Mouse (Mus musculus): Measurements from ENCODE around the gene Alb.

Alb gene

DNA sequence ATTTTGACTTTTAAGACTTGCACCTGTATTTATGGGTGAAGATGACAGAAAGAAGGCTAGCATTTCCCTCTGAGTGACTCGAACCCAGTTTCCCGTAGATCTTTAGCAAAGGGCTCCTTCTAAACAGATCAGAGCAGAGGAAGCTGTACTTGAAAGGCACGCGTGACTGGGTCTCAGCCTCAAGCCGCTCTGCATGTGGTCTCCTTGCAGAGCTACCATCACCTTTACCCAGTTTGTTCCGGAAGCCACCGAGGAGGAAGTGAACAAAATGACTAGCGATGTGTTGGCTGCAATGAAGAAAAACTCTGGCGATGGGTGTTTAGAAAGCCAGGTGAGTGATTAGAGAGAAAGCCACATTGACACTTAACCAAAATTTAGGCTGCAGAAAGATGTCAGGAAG, 31.7 kb downstream of the Alb start:
- intact Hi-C loops (cut with DNase I), result no loop called here

DNA sequence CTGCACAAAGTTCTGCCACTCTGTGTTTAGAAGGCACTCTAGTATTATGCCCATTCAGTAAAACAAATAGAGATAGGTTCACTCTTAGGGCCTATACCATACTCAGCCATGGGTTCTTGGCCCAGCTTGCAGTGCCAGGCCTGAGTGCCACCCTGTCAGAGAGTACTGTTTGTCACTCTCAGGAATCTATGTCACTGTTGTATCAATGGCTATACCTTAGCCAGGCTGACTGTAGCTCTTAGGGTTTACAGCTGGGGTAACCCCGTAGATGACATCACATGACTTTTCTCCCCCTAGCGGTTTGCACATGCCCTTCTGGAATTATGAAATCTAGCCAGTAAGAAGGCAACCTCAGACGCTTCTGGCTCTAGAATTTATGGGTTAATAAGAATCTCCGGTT, 33.6 kb downstream of the Alb start:
- intact Hi-C loops (cut with DNase I), result no loop called here

DNA sequence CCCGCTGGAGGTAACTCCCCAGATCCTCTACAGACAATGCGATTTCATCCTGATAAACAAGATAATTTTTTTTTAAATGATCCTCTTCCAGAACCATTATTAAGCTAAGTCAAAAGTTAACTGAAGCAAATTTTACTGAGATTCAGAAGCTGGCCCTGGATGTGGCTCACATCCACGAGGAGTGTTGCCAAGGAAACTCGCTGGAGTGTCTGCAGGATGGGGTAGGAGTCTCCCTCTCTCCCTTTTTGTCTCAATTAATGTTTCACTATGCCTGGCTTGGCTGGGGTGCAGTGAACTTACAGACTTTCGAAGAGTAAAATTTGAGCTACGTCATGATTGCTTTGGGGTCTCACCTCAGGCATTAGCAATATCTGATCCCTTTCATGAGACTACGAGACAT, 38.8 kb downstream of the Alb start:
- intact Hi-C loops (cut with DNase I), result loop anchor here (5.0 kb wide), 1 partner anchor 107 kb away; no protein-coding TSS in a partner anchor

DNA sequence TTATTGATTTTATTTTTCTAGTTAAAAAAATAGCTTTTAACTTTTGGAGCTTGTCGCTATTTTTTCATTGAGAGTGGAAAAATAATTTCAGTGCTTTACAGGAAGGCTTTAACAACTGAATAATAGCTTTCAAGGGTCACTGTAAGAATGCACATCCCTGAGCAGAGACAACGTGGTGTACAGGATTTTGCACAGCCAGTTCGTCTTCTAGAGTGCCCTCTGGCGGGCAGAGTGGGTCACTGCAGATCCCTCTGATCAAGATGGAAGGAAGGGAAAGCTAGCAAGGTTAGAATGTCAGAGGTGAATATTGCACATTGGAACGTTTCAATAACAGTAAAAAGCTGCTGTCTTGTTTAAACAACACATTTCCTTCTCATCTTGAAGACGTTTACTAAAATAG, 40.0 kb downstream of the Alb start:
- intact Hi-C loops (cut with DNase I), result loop anchor here (5.0 kb wide), 1 partner anchor 298 kb away; no protein-coding TSS in a partner anchor

DNA sequence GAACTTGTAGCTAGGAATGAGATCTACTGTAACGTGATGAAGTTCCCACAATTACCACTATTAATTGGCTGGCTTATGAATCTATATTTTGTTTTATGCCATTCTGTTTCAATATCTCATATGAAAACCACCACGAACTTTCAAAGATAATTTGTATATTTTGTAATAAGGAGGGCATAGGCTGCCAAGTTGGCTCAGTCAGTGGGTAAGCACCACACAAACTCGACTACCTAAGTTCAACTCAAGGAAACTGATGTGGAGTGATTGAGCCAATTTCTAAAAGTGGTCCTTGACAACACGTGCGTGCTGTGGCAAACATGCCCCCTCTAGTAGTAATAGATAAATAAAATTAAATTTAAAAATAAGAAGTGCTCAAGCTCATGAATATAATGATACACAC, 41.1 kb downstream of the Alb start:
- intact Hi-C loops (cut with DNase I), result loop anchor here (5.0 kb wide), 1 partner anchor 299 kb away; no protein-coding TSS in a partner anchor

DNA sequence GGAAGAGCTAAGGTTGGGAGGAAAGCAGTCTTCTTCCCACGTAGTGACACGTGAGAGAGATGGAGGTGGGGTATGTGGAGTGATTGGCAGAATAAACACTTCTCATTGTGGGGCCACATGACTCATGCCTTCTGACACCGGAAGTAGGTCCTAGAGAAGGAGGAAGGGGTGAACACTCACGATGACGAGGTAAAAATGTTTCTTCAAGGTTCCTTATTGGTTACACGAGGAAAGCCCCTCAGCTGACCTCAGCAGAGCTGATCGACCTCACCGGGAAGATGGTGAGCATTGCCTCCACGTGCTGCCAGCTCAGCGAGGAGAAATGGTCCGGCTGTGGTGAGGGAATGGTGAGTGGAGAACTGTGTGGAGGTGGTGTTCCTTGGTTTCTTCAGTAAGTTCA, 44.0 kb downstream of the Alb start:
- intact Hi-C loops (cut with DNase I), result loop anchor here (5.0 kb wide), 1 partner anchor 302 kb away; no protein-coding TSS in a partner anchor

DNA sequence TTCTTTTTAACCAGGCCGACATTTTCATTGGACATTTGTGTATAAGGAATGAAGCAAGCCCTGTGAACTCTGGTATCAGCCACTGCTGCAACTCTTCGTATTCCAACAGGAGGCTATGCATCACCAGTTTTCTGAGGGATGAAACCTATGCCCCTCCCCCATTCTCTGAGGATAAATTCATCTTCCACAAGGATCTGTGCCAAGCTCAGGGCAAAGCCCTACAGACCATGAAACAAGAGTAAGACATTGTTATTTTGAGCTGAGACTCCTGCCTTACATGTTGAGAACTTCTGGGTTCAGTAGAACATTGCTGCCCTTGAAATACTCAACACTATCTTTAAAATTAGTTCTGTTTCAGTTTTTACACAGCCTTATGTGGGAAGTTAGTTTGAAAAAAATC, 45.8 kb downstream of the Alb start:
- intact Hi-C loops (cut with DNase I), result no loop called here

DNA sequence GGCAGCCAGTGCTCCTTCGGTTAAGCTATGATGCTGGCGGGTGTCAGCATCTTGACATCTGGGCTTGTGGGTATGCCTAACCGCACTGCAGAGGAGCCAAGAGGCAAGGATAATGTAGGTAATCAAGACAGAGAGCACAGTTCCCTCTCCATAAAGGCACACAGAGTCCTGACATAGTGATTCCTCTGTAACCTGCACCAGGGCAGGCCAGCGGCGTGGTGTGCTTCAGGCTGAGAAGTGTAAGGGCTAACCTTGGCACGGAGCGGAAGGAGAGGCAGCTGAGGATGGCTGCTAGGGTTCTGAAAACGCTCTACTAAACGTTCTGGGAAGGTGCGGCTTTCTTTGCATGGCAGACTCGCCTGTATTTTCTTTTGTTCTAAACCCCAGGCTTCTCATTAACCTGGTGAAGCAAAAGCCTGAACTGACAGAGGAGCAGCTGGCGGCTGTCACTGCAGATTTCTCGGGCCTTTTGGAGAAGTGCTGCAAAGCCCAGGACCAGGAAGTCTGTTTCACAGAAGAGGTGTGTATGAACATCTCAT, 46.8 kb downstream of the Alb start:
- intact Hi-C loops (cut with DNase I), result no loop called here

DNA sequence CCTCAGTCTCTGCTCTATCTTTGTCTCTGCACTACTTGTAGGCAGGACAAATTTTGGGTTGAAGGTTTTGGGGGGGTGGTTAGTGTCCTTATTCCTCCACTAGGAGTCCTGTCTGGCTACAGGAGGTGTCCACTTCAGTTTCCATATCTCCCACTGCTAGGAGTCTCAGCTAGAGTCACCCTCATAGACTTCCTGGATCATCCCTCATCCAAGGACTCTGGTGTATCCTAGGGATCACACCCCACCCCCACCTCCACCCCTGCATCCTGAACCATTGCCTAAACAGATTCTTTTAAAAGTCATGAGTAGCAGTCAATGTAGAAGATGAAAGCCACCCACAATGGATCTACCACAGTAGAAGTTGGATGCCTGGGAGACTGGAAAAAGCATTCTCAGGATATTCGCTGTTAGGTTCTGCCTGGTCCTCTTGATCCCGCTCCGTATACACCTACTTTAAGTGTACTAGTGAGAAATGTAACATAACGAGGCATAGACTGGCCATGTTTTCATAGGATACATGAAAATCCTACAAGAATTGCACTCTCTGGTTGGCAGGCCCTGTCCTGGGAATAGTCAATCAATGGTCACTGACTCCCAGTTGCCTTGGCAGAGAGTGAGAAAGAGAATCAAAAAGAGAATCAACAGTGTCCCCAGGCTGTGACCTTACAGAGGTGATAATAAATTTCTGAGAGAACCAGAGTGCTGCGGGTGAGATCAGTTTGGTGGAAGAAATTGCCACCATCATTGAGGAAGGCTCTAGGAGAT, 49.3 kb downstream of the Alb start:
- intact Hi-C loops (cut with DNase I), result no loop called here

DNA sequence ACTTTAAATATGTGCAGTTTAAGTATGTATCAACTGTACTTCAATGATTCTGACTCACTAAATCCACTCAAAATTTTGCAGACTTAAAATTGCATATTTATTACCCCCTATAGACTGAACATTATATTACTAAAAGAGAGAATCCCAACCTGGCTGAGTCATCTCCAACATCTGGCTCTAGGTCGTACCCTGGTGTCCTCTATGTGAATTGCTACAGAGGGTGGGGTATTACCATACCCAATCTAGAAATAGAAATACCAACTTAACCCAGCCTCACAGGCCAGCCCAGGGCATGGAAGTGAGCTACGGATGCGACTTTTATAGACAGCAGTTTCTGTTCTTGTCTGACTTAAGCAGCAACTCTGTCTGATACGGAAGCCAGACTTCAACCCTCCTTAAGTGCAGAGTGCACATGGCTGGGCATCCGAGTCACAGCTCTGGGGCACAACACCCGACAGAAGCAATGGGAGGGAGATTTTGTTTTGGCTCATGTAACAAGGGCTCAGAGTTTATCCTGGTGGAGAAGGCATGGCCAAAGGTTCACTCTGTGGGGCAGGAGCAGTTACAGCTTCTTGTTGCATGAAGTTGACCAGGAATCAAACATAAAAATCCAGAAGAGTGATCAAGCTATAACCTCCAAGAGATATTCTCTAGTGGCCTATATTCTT, 51.7 kb downstream of the Alb start:
- intact Hi-C loops (cut with DNase I), result no loop called here

DNA sequence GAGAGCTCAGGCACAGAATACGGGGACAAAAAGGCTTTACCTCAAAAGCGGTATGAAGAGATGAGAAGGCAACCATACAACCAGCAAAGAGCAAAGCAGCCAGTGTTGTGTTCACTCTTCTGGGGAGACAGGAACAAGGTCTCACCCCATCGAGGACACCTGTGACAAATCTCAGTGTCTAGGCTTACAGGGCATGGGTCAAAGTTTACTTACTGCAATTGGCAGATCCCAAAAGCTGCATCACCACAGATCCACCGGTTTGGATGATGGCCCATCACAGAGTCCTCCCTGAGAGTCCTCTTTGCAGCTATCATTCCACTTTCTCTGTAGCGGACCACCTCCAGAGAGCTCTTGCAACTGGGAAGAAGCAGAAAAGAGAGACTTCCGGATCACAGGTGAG, 54.9 kb downstream of the Alb start:
- intact Hi-C loops (cut with DNase I), result no loop called here

DNA sequence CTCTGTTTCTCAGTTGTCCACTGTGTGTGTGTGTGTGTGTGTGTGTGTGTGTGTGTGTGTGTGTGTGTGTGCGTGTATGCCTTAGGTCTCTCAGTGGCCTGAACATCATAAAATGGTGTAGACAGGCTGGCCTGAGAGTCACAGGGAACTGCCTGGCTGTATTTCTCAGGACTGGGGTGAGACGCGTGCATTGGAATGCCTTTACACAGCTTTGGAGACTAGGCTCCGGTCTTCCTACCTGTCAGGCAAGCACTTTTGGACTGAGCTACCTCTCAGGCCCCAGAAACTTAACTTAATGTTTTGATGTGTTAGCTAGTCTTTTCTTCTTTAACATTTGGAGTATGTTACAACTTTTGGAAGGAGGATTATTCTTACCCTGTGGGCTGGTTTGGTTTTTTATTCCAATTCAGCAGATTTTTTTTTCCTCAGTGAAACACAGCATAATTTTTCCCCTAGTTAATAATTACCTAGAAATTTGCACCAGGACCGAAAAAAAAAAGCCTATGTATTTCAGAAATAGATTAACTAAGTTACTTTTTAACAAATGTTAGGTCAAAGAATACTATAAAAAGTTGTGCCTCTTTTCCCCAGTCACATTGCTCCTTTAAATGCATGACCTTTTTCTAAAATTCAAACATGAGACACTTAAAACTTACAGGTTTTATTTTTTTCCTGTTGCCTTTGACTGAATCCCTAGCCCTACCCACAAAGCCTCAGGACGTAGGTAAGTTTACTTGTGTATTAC, 57.8 kb downstream of the Alb start, which contains the start of gene Afm:
Gene Afm (plus strand): TSS at position 577 of the 745 bp plus-strand sequence.
- intact Hi-C loops (cut with DNase I), result no loop called here

All from adrenal gland (tissue).